Mouse (Mus musculus) embryonic fibroblast, embryonic 13.5 days (primary cell): ENCODE data around the gene Rpp25l. TPM values are rescaled to one million over a fixed set of nuclear protein-coding genes. Genes with fewer than 3 reads are reported as not detected.
A peak's percentile ranks its signal among the peaks of the same experiment; 100 is the strongest.

ENCODE experiments used
- H3K27ac ChIP-seq: 2 replicates; pipeline ENCODE4 v1.5.1; 2012; ENCODE audit warnings: low read length, control low read depth, inconsistent platforms; ENCODE audit not compliant: insufficient read depth
- H3K4me1 ChIP-seq: 2 replicates; pipeline ENCODE4 v1.6.1; 2011; ENCODE audit warnings: low read length; ENCODE audit not compliant: control insufficient read depth, insufficient read depth
- H3K4me3 ChIP-seq: 2 replicates; pipeline ENCODE4 v1.5.1; 2011; ENCODE audit warnings: mild to moderate bottlenecking, control low read depth, low read length; ENCODE audit not compliant: insufficient read depth
- CTCF ChIP-seq: IDR thresholded peaks from 2 replicates; pipeline ENCODE4 v1.5.1; 2011; ENCODE audit warnings: mild to moderate bottlenecking, control low read depth, low read length, moderate library complexity, borderline replicate concordance; ENCODE audit not compliant: insufficient read depth
- POLR2A ChIP-seq: IDR thresholded peaks from 2 replicates; pipeline ENCODE4 v1.6.1; 2011; ENCODE audit warnings: low read depth, mild to moderate bottlenecking, control low read depth, low read length, moderate library complexity
- polyA plus RNA-seq: library from polyadenylated mRNA; stranded (reverse); fragments of >200 nt; gene quantifications from 2 replicates; pipeline ENCODE4 v1.2.4, GENCODE M21; 2011; ENCODE audit warnings: low read depth; ENCODE audit not compliant: missing spikeins, insufficient read length

Gene Rpp25l
- polyA plus RNA-seq, 1 experiment, result 14.0 TPM

DNA sequence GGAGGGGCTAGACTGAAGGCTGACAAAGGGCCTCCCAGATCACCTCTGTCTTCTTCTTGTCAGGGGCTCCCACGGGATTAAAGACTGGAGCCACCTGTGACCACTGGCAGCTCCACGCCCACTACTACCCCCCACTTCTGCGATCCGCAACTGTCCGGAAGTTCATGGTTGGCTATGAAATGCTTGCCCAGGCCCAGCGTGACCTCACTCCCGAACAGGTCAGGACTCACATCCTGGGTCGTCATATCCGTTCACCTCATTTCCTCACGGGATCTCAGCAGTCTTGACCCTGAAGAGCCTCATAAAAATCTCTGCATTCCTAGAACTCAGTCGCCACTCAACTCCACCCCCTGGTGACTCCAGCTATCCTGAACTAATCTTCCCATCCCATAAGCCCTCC lies 44.7 kb upstream of the Rpp25l start:
- Histone ChIP-seq H3K27ac (no peak overlapping the region), H3K4me3 (no peak overlapping the region), H3K4me1 (0 out of 2 replicates have a peak, but pooled peaks cover 2% of the 10 kb centered on the region)
- no peak for TF ChIP-seq POLR2A
- TF ChIP-seq CTCF, result no peak

DNA sequence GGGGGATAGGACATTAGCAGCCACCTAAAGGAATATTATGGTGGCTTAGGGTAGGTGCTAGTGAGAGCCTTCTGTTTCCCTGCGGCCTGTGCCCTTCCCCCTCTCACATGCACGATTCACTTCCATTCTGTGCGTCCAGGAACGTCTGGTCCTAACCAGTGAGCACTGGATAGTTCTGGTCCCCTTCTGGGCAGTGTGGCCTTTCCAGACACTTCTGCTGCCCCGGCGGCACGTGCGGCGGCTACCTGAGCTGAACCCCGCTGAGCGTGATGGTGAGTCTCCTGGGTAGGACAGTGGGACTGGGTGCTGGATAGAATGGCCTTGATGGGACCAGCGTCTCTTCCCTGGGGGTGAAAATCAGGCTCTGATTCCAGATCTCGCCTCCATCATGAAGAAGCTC lies 44.0 kb upstream of the Rpp25l start:
- H3K4me3 ChIP-seq, result no peak overlapping the region
- no peaks in the 10 kb centered on the region for H3K4me1 ChIP-seq
- TF ChIP-seq CTCF, result no peak
- no peak for TF ChIP-seq POLR2A

GRCm38 (mm10) chr4:41756440-41756839 lies 43.1 kb upstream of the Rpp25l start:
- Histone ChIP-seq H3K4me1 (no peaks in the 10 kb centered on the region), H3K27ac (no peak overlapping the region), H3K4me3 (peak overlapping the region; percentile 13; the same call in 1 of the 2 replicates)
- TF ChIP-seq POLR2A (no peak), CTCF (no peak)

More for the DNA sequence above, 44.0 kb upstream of the Rpp25l start:
- no peak overlapping the region for H3K27ac ChIP-seq

- H3K4me1 ChIP-seq, result no peaks in the 10 kb centered on the region
- peak within 1 kb of the TSS; percentile 47 for H3K27ac ChIP-seq
- TF ChIP-seq POLR2A (peak; percentile 65), CTCF (peak; percentile 23; the same call in 1 of the 2 replicates)
- peak within 1 kb of the TSS; percentile 66 for H3K4me3 ChIP-seq
Measured at GRCm38 (mm10) chr4:41755338-41756305, 42.3 kb upstream of the Rpp25l start, which contains the start of gene Sigmar1. TSS of gene Sigmar1 (minus strand) at chr4:41756157.

GRCm38 (mm10) chr4:41754797-41755337 lies 41.5 kb upstream of the Rpp25l start, which contains the start of gene Galt:
TSS of gene Galt (plus strand) at chr4:41755228.
- no peak for TF ChIP-seq POLR2A
- TF ChIP-seq CTCF, result no peak
- H3K27ac ChIP-seq, result peak within 1 kb of the TSS; percentile 47
- H3K4me3 ChIP-seq, result peak within 1 kb of the TSS; percentile 66

DNA sequence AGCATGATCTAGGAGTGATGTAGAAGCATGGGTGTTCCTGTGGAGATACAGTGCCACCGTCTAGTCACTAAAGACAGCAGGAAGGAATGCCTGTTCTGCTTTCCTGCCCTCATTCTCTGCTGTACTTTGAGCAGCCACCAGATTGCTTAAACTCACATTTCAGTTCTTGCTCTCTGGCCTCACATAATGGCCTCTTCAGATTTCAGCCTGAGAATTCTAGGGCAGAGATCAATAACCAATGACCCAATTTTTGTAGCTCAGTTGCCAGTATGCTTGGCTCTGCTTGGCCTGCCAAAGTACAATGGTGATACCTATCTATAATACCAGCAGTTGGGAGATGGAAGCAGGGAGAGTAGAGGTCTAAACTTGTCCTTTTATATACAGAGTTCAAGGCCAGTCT lies 31.7 kb upstream of the Rpp25l start:
- no peak overlapping the region for H3K4me3 ChIP-seq
- H3K4me1 ChIP-seq, result no peaks in the 10 kb centered on the region
- no peak for TF ChIP-seq POLR2A
- TF ChIP-seq CTCF, result no peak
- H3K27ac ChIP-seq, result no peak overlapping the region

More at GRCm38 (mm10) chr4:41754797-41755337, 41.5 kb upstream of the Rpp25l start, which contains the start of gene Galt:
- H3K4me1 ChIP-seq, result no peaks in the 10 kb centered on the region

GRCm38 (mm10) chr4:41744131-41744530 lies 30.8 kb upstream of the Rpp25l start:
- H3K4me3 ChIP-seq, result no peak overlapping the region
- TF ChIP-seq POLR2A (no peak), CTCF (no peak)
- H3K4me1 ChIP-seq, result no peaks in the 10 kb centered on the region
- no peak overlapping the region for H3K27ac ChIP-seq

- no peak for TF ChIP-seq CTCF
- peak; percentile 98 for TF ChIP-seq POLR2A
- peak overlapping the region; percentile 60 for H3K27ac ChIP-seq
- peak overlapping the region; percentile 86 for H3K4me3 ChIP-seq
- H3K4me1 ChIP-seq, result 0 out of 2 replicates have a peak, but pooled peaks cover 2% of the 10 kb centered on the region
Measured at GRCm38 (mm10) chr4:41741158-41741560, 27.8 kb upstream of the Rpp25l start.

GRCm38 (mm10) chr4:41740380-41741157 lies 27.2 kb upstream of the Rpp25l start:
- TF ChIP-seq CTCF (no peak), POLR2A (no peak; the same call in 1 of the 2 replicates)
- H3K4me3 ChIP-seq, result peak overlapping the region; percentile 86
- 0 out of 2 replicates have a peak, but pooled peaks cover 2% of the 10 kb centered on the region for H3K4me1 ChIP-seq
- H3K27ac ChIP-seq, result peak overlapping the region; percentile 60
